Mouse (Mus musculus) heart, embryonic 12.5 days (tissue): ENCODE measurements at regions not wholly inside any gene's neighbourhood (a gene's known extent, or its start where the extent isn't known, plus 50 kb on each side); places are given as distances from the start of the nearest gene placed in this dataset.

Experiments used
- ATAC-seq: fragments of 200-750 bp; cut with Nextera tagmentation; 2 replicates; pipeline ENCODE4 v1.8.0; 2017; ENCODE audit warnings: moderate TSS enrichment, moderate library complexity; ENCODE audit not compliant: insufficient number of reproducible peaks, low FRiP score
- H3K27ac ChIP-seq: fragments of 300-500 bp; sonication (generic); 2 replicates; pipeline ENCODE4 v1.5.1; 2016; ENCODE audit warnings: mild to moderate bottlenecking, moderate library complexity; ENCODE audit not compliant: poor library complexity, severe bottlenecking
- H3K27me3 ChIP-seq: fragments of 300-500 bp; sonication (generic); replicated peaks from 2 replicates; pipeline ENCODE4 v1.6.1; 2016; ENCODE audit warnings: mild to moderate bottlenecking, moderate library complexity
- H3K36me3 ChIP-seq: fragments of 300-500 bp; sonication (generic); 2 replicates; pipeline ENCODE4 v1.6.1; 2016; ENCODE audit warnings: mild to moderate bottlenecking, moderate library complexity
- H3K4me1 ChIP-seq: fragments of 300-500 bp; sonication (generic); replicated peaks from 2 replicates; pipeline ENCODE4 v1.6.1; 2016; ENCODE audit warnings: mild to moderate bottlenecking
- H3K4me2 ChIP-seq: fragments of 300-500 bp; sonication (generic); 2 replicates; pipeline ENCODE4 v1.6.1; 2016; ENCODE audit warnings: mild to moderate bottlenecking, moderate library complexity
- H3K4me3 ChIP-seq: fragments of 300-500 bp; sonication (generic); 2 replicates; pipeline ENCODE4 v1.5.1; 2016; ENCODE audit warnings: mild to moderate bottlenecking
- H3K9ac ChIP-seq: fragments of 300-500 bp; sonication (generic); 2 replicates; pipeline ENCODE4 v1.6.1; 2016; ENCODE audit warnings: mild to moderate bottlenecking, moderate library complexity
- H3K9me3 ChIP-seq: fragments of 300-500 bp; sonication (generic); replicated peaks from 2 replicates; pipeline ENCODE4 v1.6.1; 2016; ENCODE audit warnings: mild to moderate bottlenecking, moderate library complexity
- WGBS: fragments of 180-500 bp; shearing (Covaris S2); methylation state at CpG from one replicate; pipeline ENCODE4 v1.1.7; 2016; 5-methylcytosine and 5-hydroxymethylcytosine counted together

DNA sequence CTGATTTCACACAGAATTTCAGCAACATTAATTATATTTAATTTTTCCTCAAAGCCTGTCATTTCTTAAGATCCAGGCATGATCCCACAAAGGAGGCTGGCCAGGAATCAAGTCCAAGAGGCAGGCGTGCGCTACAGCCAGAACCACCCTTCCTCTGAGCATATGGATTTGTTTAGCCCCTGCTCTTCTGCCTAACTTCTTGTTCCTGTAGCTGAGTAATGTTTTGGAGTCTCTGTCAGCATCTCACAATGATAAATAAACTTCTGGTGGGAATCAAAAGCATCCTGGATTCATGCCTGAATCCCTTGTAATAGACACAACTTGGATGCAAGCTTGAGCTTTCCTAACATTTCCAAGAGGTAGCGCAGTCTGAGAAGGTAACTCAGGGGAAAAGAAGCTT, 101.7 kb downstream of the Nog start:
- Histone ChIP-seq H3K9ac (no peak overlapping the region), H3K9me3 (peaks cover 10% of the 10 kb centered on the region; the same call in 1 of the 2 replicates), H3K4me3 (no peak overlapping the region), H3K4me1 (0 out of 2 replicates have a peak, but pooled peaks cover 6% of the 10 kb centered on the region), H3K4me2 (no peak overlapping the region), H3K27ac (no peak overlapping the region), H3K27me3 (no peaks in the 10 kb centered on the region), H3K36me3 (no peaks in the 10 kb centered on the region)
- no peak for ATAC-seq
- WGBS = 85% methylated on average over 3 of the region's 3 CpGs

DNA sequence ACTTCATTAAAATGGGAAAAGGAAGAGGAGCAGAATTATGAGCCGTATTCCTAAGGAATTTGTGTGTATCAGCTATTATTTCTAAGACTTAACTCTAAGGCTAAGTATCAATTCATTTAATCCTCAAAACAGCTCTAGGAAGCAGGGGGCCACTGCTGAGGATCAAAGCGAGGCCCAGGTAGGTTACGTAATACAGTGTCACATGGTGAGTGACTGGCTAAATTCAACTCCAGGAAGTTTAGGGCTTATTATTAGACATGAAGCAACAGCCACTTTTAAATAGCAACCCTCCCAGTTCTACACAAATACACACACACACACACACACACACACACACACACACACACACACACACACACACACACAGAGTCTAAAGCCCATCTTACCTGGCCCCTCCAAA, 109.3 kb downstream of the Nog start:
- no peak overlapping the region for H3K4me3 ChIP-seq
- H3K36me3 ChIP-seq = no peaks in the 10 kb centered on the region
- no peak overlapping the region for H3K9ac ChIP-seq
- no peak overlapping the region for H3K4me2 ChIP-seq
- H3K27me3 ChIP-seq = no peaks in the 10 kb centered on the region
- WGBS = 80% methylated on average over 3 of the region's 3 CpGs
- H3K9me3 ChIP-seq = peaks cover 12% of the 10 kb centered on the region; the same call in 1 of the 2 replicates
- H3K27ac ChIP-seq = no peak overlapping the region
- ATAC-seq = no peak
- H3K4me1 ChIP-seq = 0 out of 2 replicates have a peak, but pooled peaks cover under 1% of the 10 kb centered on the region

DNA sequence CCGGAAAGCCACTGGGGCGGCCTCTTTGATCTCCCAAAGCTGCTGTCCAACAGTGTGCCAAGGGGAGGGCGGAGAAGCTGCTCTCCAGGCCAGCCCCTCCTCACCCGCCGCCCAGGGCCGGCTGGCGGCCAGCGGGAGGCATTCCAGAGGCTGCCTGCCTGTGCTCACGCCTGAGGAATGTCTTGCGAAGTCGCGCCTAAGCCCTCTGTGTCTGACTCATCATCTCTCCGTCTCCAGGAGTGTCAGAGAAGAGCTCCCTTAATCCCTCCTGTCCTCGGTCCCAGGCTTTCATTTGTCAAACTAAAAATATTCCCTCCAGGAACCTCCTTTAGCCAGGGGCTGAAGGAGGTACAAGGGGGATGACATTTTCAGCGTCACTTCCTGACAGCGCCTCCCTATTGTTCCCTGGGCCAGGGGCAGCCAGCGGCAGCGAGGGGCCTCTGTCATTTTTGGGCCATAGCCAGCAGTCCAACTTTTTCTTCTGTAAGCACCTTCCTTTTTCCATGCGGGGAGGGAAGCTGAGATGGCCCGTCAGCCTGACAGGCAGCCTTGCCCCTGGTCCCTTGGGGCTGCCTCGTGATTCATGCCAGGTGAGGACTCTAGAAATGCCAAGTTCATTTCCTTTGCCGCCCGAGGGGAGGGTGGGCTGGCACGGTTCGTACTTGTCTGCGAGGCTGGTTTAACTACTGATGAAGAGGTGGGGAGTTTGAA, 113.4 kb downstream of the Gm525 start:
- 5% methylated on average over 26 of the region's 26 CpGs for WGBS
- peaks cover 23% of the 10 kb centered on the region for H3K4me1 ChIP-seq
- peak overlapping the region; percentile 36 for H3K4me3 ChIP-seq
- no peaks in the 10 kb centered on the region for H3K9me3 ChIP-seq
- ATAC-seq = peak; percentile 89
- H3K27ac ChIP-seq = peak overlapping the region; percentile 78
- H3K9ac ChIP-seq = no peak overlapping the region
- H3K27me3 ChIP-seq = no peaks in the 10 kb centered on the region
- H3K4me2 ChIP-seq = peak overlapping the region; percentile 63
- no peaks in the 10 kb centered on the region for H3K36me3 ChIP-seq

DNA sequence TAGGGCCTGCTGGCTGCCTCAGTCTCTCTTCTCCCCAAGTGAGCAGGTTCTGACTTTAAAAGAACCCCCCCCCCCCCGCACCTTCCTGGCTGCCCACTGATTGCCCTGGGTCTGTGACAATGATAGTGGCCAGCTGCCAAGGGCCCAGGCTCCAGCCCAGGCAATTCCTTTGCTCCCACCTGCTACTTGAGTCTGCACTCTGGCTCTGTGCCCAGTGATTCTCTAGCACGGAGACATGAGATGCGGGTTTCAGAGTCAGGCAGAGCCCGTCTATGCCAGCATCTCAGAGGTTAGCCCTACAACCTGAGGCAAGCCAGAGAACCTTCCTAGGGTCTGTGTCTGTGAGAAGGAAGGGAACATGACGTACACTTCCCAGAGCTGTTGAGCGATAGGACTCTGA, 112.2 kb downstream of the Gm525 start:
- Histone ChIP-seq H3K4me1 (peaks cover 23% of the 10 kb centered on the region), H3K9ac (no peak overlapping the region), H3K4me2 (no peak overlapping the region), H3K36me3 (no peaks in the 10 kb centered on the region), H3K27me3 (no peaks in the 10 kb centered on the region), H3K4me3 (no peak overlapping the region), H3K27ac (0 out of 2 replicates have a peak overlapping the region, but pooled peaks have one; percentile 40), H3K9me3 (no peaks in the 10 kb centered on the region)
- WGBS = 27% methylated on average over 6 of the region's 6 CpGs
- ATAC-seq = no peak

DNA sequence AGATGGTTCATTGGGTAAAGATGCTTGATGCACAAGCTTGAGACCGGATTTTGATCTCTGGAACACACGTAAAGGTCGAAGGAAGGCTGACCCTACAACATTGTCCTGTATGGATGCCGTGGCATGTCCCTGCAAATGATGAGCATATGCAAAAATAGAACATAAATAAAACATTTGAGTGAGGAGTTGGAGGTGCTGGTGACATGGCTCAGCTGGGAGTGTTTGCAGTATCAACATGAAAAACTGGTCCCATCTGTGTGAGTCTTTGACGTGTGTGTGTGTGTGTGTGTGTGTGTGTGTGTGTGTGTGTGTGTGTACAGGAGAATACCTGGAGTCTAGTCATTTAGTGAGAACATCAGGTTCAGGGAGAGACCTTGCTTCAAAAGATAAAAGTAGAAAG, 107.8 kb downstream of the Gm525 start:
- ATAC-seq = no peak
- Histone ChIP-seq H3K9me3 (no peaks in the 10 kb centered on the region), H3K9ac (no peak overlapping the region), H3K27ac (no peak overlapping the region), H3K4me2 (no peak overlapping the region), H3K4me1 (peaks cover 11% of the 10 kb centered on the region), H3K36me3 (no peaks in the 10 kb centered on the region), H3K4me3 (no peak overlapping the region), H3K27me3 (0 out of 2 replicates have a peak, but pooled peaks cover 4% of the 10 kb centered on the region)
- WGBS = 80% methylated on average over 5 of the region's 5 CpGs

DNA sequence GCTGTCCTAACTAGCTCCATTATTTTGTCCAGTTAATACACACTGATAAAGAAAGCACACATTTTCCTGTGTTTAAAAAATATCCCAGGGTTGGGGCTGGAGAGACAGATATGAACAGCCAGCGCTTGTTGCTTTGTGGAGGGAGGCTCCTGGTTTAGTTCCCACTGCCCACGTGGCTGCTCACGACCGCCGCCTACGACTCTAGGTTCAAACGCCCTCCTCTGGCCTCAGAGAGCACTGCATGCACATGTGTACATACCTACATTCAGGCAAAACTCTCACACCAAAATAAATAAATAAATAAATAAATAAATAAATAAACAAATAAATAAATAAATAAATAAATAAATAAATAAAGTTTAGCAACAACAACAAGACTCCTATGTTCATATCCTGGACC, 104.8 kb downstream of the Gm525 start:
- ATAC-seq = no peak
- WGBS = 89% methylated on average over 7 of the region's 7 CpGs
- no peak overlapping the region for H3K4me3 ChIP-seq
- peaks cover 16% of the 10 kb centered on the region for H3K4me1 ChIP-seq
- H3K36me3 ChIP-seq = no peaks in the 10 kb centered on the region
- H3K27me3 ChIP-seq = 0 out of 2 replicates have a peak, but pooled peaks cover 4% of the 10 kb centered on the region
- H3K4me2 ChIP-seq = no peak overlapping the region
- no peak overlapping the region for H3K27ac ChIP-seq
- no peaks in the 10 kb centered on the region for H3K9me3 ChIP-seq
- no peak overlapping the region for H3K9ac ChIP-seq

DNA sequence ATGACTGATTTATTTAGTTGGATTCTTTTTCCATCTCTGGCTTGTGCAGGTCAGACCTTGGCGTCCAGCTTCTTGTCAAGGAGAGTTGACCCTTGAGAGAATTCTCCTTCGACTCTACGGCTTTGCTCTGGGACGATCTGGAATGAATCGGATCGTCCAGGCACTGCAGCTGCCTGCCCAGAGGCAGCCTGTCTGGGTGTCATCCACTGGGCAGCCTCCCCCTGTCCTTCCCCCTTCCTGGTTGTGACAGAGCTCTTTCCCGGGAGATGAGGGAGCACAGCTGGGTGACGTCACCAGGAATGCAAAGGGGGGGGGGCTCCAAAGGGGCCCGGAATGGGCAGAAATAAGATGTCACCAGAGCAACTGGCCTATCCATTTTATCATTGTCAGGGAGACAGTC, 101.9 kb downstream of the Gm525 start:
- Histone ChIP-seq H3K27ac (no peak overlapping the region), H3K4me3 (0 out of 2 replicates have a peak overlapping the region, but pooled peaks have one; percentile 2), H3K4me2 (peak overlapping the region; percentile 49), H3K27me3 (0 out of 2 replicates have a peak, but pooled peaks cover 4% of the 10 kb centered on the region), H3K9ac (no peak overlapping the region), H3K9me3 (no peaks in the 10 kb centered on the region), H3K36me3 (no peaks in the 10 kb centered on the region), H3K4me1 (peaks cover 16% of the 10 kb centered on the region)
- ATAC-seq = no peak
- 6% methylated on average over 9 of the region's 9 CpGs for WGBS

DNA sequence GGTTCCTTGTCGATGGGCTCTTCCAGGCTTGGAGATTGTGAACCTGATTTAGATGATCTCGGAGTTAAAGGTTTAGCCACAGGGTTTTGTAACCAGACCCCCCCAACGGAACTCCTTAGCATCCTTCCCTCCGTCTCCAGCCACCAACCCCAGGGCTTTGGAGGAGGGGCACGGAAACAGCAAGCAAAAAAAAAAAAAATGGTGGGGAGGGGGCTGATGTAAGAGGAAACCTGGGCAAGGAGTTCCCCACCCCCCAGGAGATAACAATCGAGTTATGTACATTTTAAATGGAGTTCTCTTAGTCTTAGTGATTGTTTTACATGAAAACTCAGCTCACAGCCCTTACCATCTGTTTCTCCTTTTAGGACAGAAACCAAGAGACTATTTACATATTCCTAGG, 101.3 kb downstream of the Gm525 start:
- Histone ChIP-seq H3K9me3 (no peaks in the 10 kb centered on the region), H3K9ac (no peak overlapping the region), H3K4me2 (peak overlapping the region; percentile 49), H3K36me3 (no peaks in the 10 kb centered on the region), H3K27me3 (0 out of 2 replicates have a peak, but pooled peaks cover 4% of the 10 kb centered on the region), H3K4me3 (no peak overlapping the region), H3K4me1 (peaks cover 16% of the 10 kb centered on the region), H3K27ac (no peak overlapping the region)
- WGBS = 27% methylated on average over 6 of the region's 6 CpGs
- ATAC-seq = no peak

DNA sequence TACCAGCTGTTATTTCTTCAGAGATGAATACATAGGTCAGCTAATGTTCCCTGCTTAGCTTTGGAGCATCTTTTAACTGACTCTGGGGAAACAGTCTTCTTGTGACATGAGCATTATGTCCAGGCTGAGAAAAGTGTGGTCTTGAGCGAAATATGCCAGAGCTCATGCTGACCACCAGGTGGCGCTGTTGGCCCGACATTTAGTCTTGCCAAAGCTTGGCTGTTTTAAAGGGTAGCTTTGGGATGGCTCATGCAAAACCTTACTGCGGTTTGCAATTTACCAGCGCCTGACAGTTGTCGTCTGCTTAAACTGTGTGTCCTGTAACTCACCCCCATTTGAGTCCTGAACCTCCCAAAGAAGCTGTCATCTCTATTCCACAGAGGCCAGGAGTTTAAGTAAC, 91.6 kb downstream of the Gm525 start:
- Histone ChIP-seq H3K36me3 (no peaks in the 10 kb centered on the region), H3K9me3 (no peaks in the 10 kb centered on the region), H3K4me3 (no peak overlapping the region), H3K4me1 (no peaks in the 10 kb centered on the region), H3K9ac (no peak overlapping the region), H3K27ac (no peak overlapping the region), H3K27me3 (peaks cover 3% of the 10 kb centered on the region; the same call in 1 of the 2 replicates), H3K4me2 (no peak overlapping the region)
- no peak for ATAC-seq
- WGBS = 12% methylated on average over 6 of the region's 6 CpGs

DNA sequence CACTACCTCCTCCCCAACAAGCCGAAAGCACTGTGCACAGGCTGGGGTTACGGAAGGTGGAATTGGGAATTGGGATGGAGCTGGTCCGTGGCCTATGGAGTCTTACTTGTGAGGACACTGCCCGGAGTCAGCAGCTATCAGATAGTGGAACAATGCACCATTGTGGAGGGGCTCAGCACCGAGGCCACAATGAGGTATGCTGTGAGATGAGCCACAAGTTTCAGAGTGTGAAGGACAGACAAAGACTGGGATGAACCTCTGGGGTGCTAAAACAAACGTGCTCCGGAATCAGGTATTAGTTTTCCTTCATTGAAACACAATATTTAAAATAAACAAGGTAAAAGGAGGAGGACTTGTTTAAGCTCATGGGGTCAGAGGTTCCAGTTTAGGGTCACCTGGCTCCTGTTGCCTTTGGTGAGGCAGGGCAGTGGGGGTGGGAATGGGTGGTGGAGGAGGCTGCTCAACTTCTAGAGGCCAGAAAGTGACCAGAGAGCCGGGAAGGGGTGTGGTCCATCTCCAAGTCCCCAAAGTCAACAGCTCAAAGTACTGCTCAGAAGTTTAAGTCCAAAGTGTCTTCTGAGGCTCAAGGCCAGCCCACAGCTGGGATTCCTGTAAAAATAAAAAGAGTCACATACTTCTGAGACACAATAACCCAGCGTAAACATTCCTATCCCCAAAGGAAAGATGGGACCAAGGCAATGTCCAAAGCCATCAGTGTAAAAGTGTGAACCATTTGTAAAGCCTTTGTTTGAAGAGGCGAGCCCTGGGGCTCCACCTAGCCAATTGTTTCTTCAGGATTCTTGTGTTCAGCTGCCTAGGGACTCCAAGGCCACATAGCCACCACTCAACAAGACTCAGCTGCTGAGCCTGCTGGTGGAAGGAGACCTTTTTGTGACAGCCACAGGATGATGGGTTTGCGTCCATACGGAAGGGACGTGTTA, 80.1 kb downstream of the Gm525 start:
- Histone ChIP-seq H3K4me1 (no peaks in the 10 kb centered on the region), H3K27me3 (no peaks in the 10 kb centered on the region), H3K36me3 (no peaks in the 10 kb centered on the region), H3K4me3 (no peak overlapping the region), H3K27ac (no peak overlapping the region), H3K9ac (no peak overlapping the region), H3K4me2 (no peak overlapping the region), H3K9me3 (no peaks in the 10 kb centered on the region)
- ATAC-seq = no peak
- WGBS = 74% methylated on average over 13 of the region's 13 CpGs

DNA sequence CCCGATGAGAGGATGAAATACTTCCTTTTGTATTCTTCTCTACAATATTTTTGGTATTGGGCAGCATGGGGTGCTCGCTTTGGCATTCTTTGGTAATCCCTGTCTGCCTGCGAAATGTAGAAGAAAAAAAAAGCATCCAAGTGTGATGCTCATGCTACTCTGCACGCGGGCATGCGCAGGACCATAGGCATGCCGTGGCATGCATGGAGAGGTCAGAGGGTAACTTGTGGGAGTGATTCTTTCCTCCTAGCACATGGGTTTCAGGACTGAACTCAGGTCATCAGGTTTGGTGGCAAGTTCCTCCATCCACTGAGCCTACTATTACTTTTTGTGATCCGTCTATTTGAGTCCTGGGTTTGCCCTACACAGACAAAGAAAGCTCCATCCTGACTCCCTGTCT, 74.3 kb downstream of the Gm525 start:
- no peak for ATAC-seq
- Histone ChIP-seq H3K27ac (no peak overlapping the region), H3K9ac (no peak overlapping the region), H3K36me3 (no peaks in the 10 kb centered on the region), H3K4me3 (no peak overlapping the region), H3K4me2 (no peak overlapping the region), H3K9me3 (no peaks in the 10 kb centered on the region), H3K4me1 (peaks cover 12% of the 10 kb centered on the region), H3K27me3 (no peaks in the 10 kb centered on the region)
- 88% methylated on average over 8 of the region's 8 CpGs for WGBS
